Mouse (Mus musculus): Measurements from ENCODE around the gene Maip1. TPM values are rescaled to one million over a fixed set of nuclear protein-coding genes. Genes with fewer than 3 reads are reported as not detected.
A peak's percentile ranks its signal among the peaks of the same experiment; 100 is the strongest.

Gene Maip1
- polyA plus RNA-seq, 1 experiment from 2014 or later, result 7.2 TPM

DNA sequence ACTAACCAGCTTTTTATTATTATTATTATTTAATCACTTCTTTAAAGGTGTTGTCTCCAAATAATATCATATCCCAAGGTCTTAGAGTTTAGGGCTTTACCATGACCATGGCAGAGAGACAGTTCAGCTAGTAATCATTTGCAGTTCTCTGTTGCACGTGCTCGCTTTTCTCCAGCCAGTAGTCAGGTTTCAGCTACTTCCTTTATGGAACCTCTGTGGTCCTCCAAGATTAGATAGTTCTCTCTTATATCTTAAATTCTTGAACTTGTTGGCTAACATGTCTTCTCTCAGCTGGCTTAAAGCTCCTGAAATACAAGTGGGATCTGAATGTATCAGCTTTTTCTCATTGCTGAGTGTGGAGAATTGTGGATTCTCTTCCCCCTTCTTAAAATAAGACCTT is 2.9 kb downstream of the Maip1 start:
- no peak overlapping the region for H3K9ac ChIP-seq (ENCODE audit: low read depth, low read length)
- H3K36me3 ChIP-seq (ENCODE audit: control insufficient read depth, insufficient read depth), result peaks cover 7% of the 10 kb centered on the region; the same call in 1 of the 2 replicates
- H3K9me3 ChIP-seq (replicated peaks; ENCODE audit: control insufficient read depth, low read length), result no peaks in the 10 kb centered on the region
- no peak for ATAC-seq (ENCODE audit: low read depth)
- no peak overlapping the region for H3K4me3 ChIP-seq (ENCODE audit: low read depth, low read length)
- WGBS (ENCODE audit: insufficient replicate concordance), result 60% methylated on average over 2 of the region's 2 CpGs
- no peaks in the 10 kb centered on the region for H3K27me3 ChIP-seq (ENCODE audit: control insufficient read depth, insufficient read depth, low read depth, low read length)
- H3K4me1 ChIP-seq (ENCODE audit: control insufficient read depth, low read depth, low read length), result peaks cover 12% of the 10 kb centered on the region
- H3K4me2 ChIP-seq (ENCODE audit: low read depth, low read length), result no peak overlapping the region
- H3K27ac ChIP-seq (ENCODE audit: low read length), result no peak overlapping the region

GRCm38 (mm10) chr1:57413397-57413796 is 7.3 kb downstream of the Maip1 start:
- H3K27me3 ChIP-seq (ENCODE audit: control insufficient read depth, insufficient read depth, low read depth, low read length), result no peaks in the 10 kb centered on the region
- H3K4me3 ChIP-seq (ENCODE audit: low read depth, low read length), result no peak overlapping the region
- peaks cover 10% of the 10 kb centered on the region; the same call in 1 of the 2 replicates for H3K36me3 ChIP-seq (ENCODE audit: control insufficient read depth, insufficient read depth)
- no peaks in the 10 kb centered on the region for H3K9me3 ChIP-seq (replicated peaks; ENCODE audit: control insufficient read depth, low read length)
- H3K4me2 ChIP-seq (ENCODE audit: low read depth, low read length), result no peak overlapping the region
- ATAC-seq (ENCODE audit: low read depth), result no peak
- no peak overlapping the region for H3K27ac ChIP-seq (ENCODE audit: low read length)
- H3K9ac ChIP-seq (ENCODE audit: low read depth, low read length), result no peak overlapping the region
- 59% methylated on average over 2 of the region's 2 CpGs for WGBS (ENCODE audit: insufficient replicate concordance)
- peaks cover 1% of the 10 kb centered on the region; the same call in 1 of the 2 replicates for H3K4me1 ChIP-seq (ENCODE audit: control insufficient read depth, low read depth, low read length)

GRCm38 (mm10) chr1:57423696-57424095 is 17.6 kb downstream of the Maip1 start:
- Histone ChIP-seq H3K27ac (ENCODE audit: low read length) (no peak overlapping the region), H3K4me1 (ENCODE audit: control insufficient read depth, low read depth, low read length) (no peaks in the 10 kb centered on the region), H3K4me3 (ENCODE audit: low read depth, low read length) (no peak overlapping the region), H3K36me3 (ENCODE audit: control insufficient read depth, insufficient read depth) (no peaks in the 10 kb centered on the region), H3K4me2 (ENCODE audit: low read depth, low read length) (no peak overlapping the region), H3K9me3 (replicated peaks; ENCODE audit: control insufficient read depth, low read length) (no peaks in the 10 kb centered on the region), H3K9ac (ENCODE audit: low read depth, low read length) (no peak overlapping the region), H3K27me3 (ENCODE audit: control insufficient read depth, insufficient read depth, low read depth, low read length) (no peaks in the 10 kb centered on the region)
- WGBS (ENCODE audit: insufficient replicate concordance), result 6% methylated on average over 1 of the region's 1 CpGs
- no peak for ATAC-seq (ENCODE audit: low read depth)

DNA sequence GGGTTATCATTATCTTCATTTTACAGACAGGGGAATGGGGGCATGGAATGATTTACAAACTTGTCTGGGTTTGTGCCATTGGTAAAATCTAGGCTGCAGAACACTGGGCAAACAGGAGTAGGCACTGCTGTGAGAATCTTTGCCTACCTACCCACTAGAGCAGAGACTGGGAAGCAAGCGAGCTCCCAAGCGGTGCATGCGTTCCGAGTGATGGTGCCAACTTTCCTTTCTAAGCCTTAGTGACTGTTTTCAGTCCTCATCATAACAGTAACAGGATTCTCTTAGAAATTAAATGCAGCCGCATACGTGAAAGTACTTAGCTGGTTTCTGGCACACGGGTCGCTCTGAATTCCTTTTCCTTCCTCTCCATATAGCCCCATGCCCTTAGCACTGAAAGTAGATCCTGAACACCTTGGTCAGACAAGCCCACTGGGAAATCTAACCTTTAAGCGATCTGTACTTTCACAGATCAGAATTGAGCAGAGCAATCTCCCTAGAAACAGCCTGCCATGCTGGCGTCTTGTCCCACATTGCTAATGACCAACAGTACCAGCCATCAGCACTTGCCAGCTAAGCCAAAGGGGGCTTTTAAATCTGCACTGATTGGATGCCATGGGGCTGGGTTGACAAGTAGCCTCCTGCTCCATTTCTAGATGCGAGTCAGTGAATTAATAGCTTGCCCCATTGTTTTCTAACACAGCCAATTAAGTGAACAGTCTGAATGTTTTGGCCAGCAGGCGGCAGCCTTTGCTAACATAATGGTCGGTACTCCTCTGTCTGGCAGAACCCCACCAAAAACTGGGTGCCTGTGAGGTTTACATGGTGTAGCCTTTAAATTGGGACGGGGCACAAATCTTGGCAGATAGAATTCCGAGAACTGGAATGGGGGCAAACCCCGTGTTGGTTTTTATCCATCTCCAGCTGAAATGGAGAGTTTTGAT is 22.5 kb downstream of the Maip1 start:
- no peak for ATAC-seq (ENCODE audit: low read depth)

DNA sequence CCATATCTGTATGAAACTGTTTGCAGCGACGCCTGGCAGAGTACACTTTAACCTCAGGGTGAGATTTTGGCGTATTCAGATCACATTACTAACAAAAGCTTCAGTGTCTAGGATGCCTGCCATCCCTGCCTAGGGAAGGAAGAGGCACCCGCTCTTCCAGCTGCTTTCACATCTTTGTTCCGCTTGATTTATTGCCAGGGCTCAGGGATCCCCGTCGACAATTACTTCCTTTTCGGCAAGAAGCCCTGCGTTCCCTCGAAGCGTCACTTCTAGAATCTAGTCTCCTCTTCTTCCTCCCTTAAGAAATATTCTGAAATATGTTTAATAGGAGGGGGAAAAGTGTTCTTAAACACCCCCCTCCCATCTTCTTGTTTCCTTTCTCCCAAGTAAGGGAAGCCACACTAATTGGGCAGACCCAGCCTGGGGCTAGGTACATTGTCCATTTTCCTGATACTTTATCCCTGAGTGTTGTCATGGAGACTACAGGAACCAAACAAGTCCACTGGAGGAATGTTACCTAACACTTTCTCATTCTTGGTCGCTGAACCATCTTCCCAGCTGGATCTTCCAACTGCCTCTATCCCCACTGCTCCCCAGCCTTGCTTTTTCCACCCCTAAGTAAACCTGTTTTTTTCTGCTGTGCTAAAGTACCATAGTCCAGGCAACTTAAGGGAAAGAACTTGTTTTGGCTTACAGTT is 23.8 kb downstream of the Maip1 start:
- no peaks in the 10 kb centered on the region for H3K27me3 ChIP-seq (ENCODE audit: control insufficient read depth, insufficient read depth, low read depth, low read length)
- H3K9me3 ChIP-seq (replicated peaks; ENCODE audit: control insufficient read depth, low read length), result no peaks in the 10 kb centered on the region
- no peak overlapping the region for H3K9ac ChIP-seq (ENCODE audit: low read depth, low read length)
- H3K27ac ChIP-seq (ENCODE audit: low read length), result no peak overlapping the region
- no peak overlapping the region for H3K4me2 ChIP-seq (ENCODE audit: low read depth, low read length)
- H3K4me3 ChIP-seq (ENCODE audit: low read depth, low read length), result no peak overlapping the region
- no peaks in the 10 kb centered on the region for H3K4me1 ChIP-seq (ENCODE audit: control insufficient read depth, low read depth, low read length)
- no peaks in the 10 kb centered on the region for H3K36me3 ChIP-seq (ENCODE audit: control insufficient read depth, insufficient read depth)
- WGBS (ENCODE audit: insufficient replicate concordance), result 12% methylated on average over 12 of the region's 12 CpGs
- ATAC-seq (ENCODE audit: low read depth), result no peak

More for the DNA sequence above, 22.5 kb downstream of the Maip1 start:
- Histone ChIP-seq H3K9me3 (replicated peaks; ENCODE audit: control insufficient read depth, low read length) (no peaks in the 10 kb centered on the region), H3K4me2 (ENCODE audit: low read depth, low read length) (no peak overlapping the region), H3K27ac (ENCODE audit: low read length) (no peak overlapping the region), H3K27me3 (ENCODE audit: control insufficient read depth, insufficient read depth, low read depth, low read length) (no peaks in the 10 kb centered on the region), H3K4me3 (ENCODE audit: low read depth, low read length) (no peak overlapping the region), H3K4me1 (ENCODE audit: control insufficient read depth, low read depth, low read length) (no peaks in the 10 kb centered on the region), H3K36me3 (ENCODE audit: control insufficient read depth, insufficient read depth) (no peaks in the 10 kb centered on the region), H3K9ac (ENCODE audit: low read depth, low read length) (no peak overlapping the region)
- WGBS (ENCODE audit: insufficient replicate concordance), result 46% methylated on average over 16 of the region's 16 CpGs

DNA sequence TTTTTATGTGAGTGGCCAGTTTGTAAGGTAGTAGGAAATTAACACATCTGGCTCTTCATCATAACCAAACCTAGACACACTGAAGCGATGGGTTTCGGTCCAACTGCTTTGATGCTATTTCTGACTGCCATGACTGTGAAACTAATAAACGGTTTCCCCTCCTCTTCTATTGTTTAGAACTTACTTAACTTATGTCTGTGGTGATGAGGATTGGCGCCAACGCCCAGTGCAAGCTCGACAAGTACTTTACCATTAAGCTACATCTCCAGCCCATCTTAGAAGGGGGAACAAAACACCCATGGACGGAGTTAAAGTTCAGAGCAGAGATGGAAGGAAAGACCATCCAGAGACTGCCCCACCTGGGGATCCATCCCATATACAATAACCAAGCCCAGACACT is 27.0 kb downstream of the Maip1 start:
- Histone ChIP-seq H3K4me1 (ENCODE audit: control insufficient read depth, low read depth, low read length) (peaks cover 2% of the 10 kb centered on the region; the same call in 1 of the 2 replicates), H3K4me2 (ENCODE audit: low read depth, low read length) (no peak overlapping the region), H3K27ac (ENCODE audit: low read length) (no peak overlapping the region), H3K4me3 (ENCODE audit: low read depth, low read length) (no peak overlapping the region), H3K9ac (ENCODE audit: low read depth, low read length) (no peak overlapping the region), H3K9me3 (replicated peaks; ENCODE audit: control insufficient read depth, low read length) (no peaks in the 10 kb centered on the region), H3K36me3 (ENCODE audit: control insufficient read depth, insufficient read depth) (no peaks in the 10 kb centered on the region), H3K27me3 (ENCODE audit: control insufficient read depth, insufficient read depth, low read depth, low read length) (no peaks in the 10 kb centered on the region)
- 59% methylated on average over 7 of the region's 7 CpGs for WGBS (ENCODE audit: insufficient replicate concordance)
- ATAC-seq (ENCODE audit: low read depth), result no peak

DNA sequence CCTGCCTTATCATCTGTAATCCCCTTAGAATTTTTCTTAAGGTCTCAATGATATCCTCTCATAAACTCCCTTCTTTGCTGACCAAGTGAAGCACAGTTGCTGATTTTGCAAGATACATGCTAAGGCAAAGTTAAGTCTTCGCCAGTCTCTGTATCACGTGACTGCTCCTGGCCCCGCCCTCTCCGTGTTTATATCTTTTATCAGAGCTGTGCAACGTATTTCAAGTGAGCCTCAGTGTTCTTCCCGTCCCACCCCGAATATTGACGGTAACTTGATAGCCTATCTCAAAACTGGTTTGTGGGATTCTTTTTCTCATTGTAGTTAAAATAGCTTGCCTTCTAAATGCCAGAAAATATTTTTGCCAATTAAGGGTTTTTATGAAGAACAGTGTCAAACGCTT is 30.3 kb downstream of the Maip1 start:
- peak overlapping the region; percentile 6; the same call in 1 of the 2 replicates for H3K4me3 ChIP-seq (ENCODE audit: low read depth, low read length)
- H3K27me3 ChIP-seq (ENCODE audit: control insufficient read depth, insufficient read depth, low read depth, low read length), result no peaks in the 10 kb centered on the region
- peaks cover 2% of the 10 kb centered on the region; the same call in 1 of the 2 replicates for H3K4me1 ChIP-seq (ENCODE audit: control insufficient read depth, low read depth, low read length)
- H3K9me3 ChIP-seq (replicated peaks; ENCODE audit: control insufficient read depth, low read length), result no peaks in the 10 kb centered on the region
- H3K9ac ChIP-seq (ENCODE audit: low read depth, low read length), result no peak overlapping the region
- no peak overlapping the region for H3K27ac ChIP-seq (ENCODE audit: low read length)
- 16% methylated on average over 9 of the region's 9 CpGs for WGBS (ENCODE audit: insufficient replicate concordance)
- H3K36me3 ChIP-seq (ENCODE audit: control insufficient read depth, insufficient read depth), result no peaks in the 10 kb centered on the region
- peak overlapping the region; percentile 35 for H3K4me2 ChIP-seq (ENCODE audit: low read depth, low read length)
- peak; percentile 66 for ATAC-seq (ENCODE audit: low read depth)

DNA sequence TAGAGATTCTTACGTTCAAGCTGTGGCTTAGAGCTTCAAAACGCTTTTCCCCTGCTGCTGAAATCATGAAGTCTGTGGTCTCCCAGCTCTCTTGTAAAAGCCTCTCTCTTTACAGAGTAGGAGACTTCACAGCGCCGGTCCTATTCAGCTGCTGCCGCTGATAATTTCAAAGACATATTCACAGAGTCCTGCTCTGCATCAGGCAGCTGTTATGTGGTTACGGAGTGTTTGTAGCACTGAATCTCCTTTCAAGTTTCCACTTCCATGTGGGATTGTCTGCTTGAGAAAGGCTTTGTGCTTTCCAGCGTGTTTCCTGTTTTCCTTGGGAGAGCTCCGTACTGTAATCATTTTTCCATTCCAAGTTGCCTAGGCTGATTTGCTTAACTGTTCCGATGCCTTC is 30.8 kb downstream of the Maip1 start:
- 24% methylated on average over 9 of the region's 9 CpGs for WGBS (ENCODE audit: insufficient replicate concordance)
- no peaks in the 10 kb centered on the region for H3K27me3 ChIP-seq (ENCODE audit: control insufficient read depth, insufficient read depth, low read depth, low read length)
- ATAC-seq (ENCODE audit: low read depth), result no peak

More for the DNA sequence above, 30.8 kb downstream of the Maip1 start:
- H3K9me3 ChIP-seq (replicated peaks; ENCODE audit: control insufficient read depth, low read length), result no peaks in the 10 kb centered on the region
- H3K36me3 ChIP-seq (ENCODE audit: control insufficient read depth, insufficient read depth), result no peaks in the 10 kb centered on the region
- no peak overlapping the region for H3K9ac ChIP-seq (ENCODE audit: low read depth, low read length)
- peaks cover 2% of the 10 kb centered on the region; the same call in 1 of the 2 replicates for H3K4me1 ChIP-seq (ENCODE audit: control insufficient read depth, low read depth, low read length)
- peak overlapping the region; percentile 35 for H3K4me2 ChIP-seq (ENCODE audit: low read depth, low read length)
- peak overlapping the region; percentile 6; the same call in 1 of the 2 replicates for H3K4me3 ChIP-seq (ENCODE audit: low read depth, low read length)
- peak overlapping the region; percentile 37; the same call in 1 of the 2 replicates for H3K27ac ChIP-seq (ENCODE audit: low read length)
